Mouse (Mus musculus) hindbrain, embryonic 10.5 days (tissue): ENCODE results near the gene Hdhd5. TPM values are rescaled to one million over a fixed set of nuclear protein-coding genes. Genes with fewer than 3 reads are reported as not detected.

Experiments
- DNase-seq: peaks from one replicate; pipeline ENCODE4 v3.0.0-alpha.2; 2017; ENCODE audit warnings: low spot score
- H3K27ac ChIP-seq: fragments of 300-500 bp; sonication (generic); 2 replicates; pipeline ENCODE4 v1.5.1; 2016; ENCODE audit warnings: mild to moderate bottlenecking, moderate library complexity
- H3K27me3 ChIP-seq: fragments of 300-500 bp; sonication (generic); 2 replicates; pipeline ENCODE4 v1.6.1; 2016; ENCODE audit warnings: mild to moderate bottlenecking; ENCODE audit not compliant: poor library complexity, insufficient read depth, severe bottlenecking
- H3K36me3 ChIP-seq: fragments of 300-500 bp; sonication (generic); 2 replicates; pipeline ENCODE4 v1.6.1; 2016; ENCODE audit warnings: mild to moderate bottlenecking, moderate library complexity
- H3K4me1 ChIP-seq: fragments of 300-500 bp; sonication (generic); replicated peaks from 2 replicates; pipeline ENCODE4 v1.6.1; 2016; ENCODE audit warnings: mild to moderate bottlenecking
- H3K4me3 ChIP-seq: fragments of 300-500 bp; sonication (generic); 2 replicates; pipeline ENCODE4 v1.5.1; 2016; ENCODE audit warnings: mild to moderate bottlenecking, moderate library complexity
- H3K9me3 ChIP-seq: fragments of 300-500 bp; sonication (generic); 2 replicates; pipeline ENCODE4 v1.6.1; 2016; ENCODE audit warnings: mild to moderate bottlenecking, moderate library complexity
- WGBS: fragments of 180-500 bp; shearing (Covaris S2); methylation state at CpG from one replicate; pipeline ENCODE4 v1.1.7; 2016; 5-methylcytosine and 5-hydroxymethylcytosine counted together
- polyA plus RNA-seq: library from polyadenylated mRNA; unstranded; fragments of >200 nt; fragmentation: Nextera tagmentation; extraction: Ambion mirVana; gene quantifications from 2 replicates; pipeline ENCODE4 v1.2.1, GENCODE M21; 2016

Hdhd5 gene
- polyA plus RNA-seq: 21.3 and 22.2 TPM in 2 replicates

DNA sequence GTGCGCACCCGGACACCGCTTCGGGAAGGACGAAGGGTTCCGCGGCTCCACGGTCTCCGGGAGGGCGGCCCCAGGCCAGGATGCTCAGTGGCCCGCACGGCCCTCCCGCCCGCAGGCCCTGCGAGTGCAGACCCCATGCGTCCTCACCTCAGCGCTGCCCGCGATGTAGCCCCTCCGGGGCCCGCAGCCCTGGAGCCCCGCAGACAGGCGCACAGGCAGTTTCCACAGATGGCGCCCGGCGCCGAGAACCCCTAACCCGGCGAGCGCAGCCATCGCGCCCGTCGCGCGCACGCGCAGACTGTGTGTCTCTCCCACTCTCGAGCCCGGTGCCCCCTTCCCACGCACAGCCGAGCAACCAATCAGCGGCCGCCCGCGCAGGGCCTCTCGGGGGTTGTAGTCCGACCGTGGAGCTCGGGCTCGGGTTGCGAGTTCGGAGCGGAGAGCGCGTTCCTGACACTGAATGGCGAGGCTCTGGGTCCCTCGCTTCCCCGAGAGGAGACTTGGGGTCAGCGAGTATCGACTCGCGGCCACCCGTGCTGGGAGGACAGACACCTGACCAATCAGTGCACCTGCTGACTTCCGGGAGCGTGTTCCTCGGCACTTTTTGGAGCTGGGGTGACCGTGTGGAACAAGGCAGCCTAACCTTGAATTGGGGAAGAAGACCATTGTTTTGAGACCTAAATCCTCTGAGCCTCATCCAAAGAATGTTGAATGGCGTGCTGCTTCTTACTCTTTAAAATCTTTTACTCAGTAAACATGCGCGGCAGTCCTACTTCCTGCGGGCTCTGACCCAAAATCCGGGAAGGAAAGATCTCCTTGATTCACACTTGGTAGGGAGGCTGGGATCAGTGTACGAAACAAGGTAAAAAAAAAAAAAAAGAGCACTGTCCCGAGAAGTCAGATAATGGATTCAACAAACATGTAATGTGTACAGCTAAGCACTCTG is at the start of gene Hdhd5:
Gene Hdhd5 (minus strand): TSS at position 300 of the 946 bp plus-strand sequence.
- WGBS: under 1% methylated on average over 75 of the region's 75 CpGs
- DNase-seq: peak; percentile 95
- peaks cover 33% of the 10 kb centered on the region for H3K4me1 ChIP-seq
- H3K36me3 ChIP-seq: 0 out of 2 replicates have a peak, but pooled peaks cover 11% of the 10 kb centered on the region
- H3K9me3 ChIP-seq: no peaks in the 10 kb centered on the region
- no peaks in the 10 kb centered on the region for H3K27me3 ChIP-seq
- peak within 1 kb of the TSS; percentile 96 for H3K27ac ChIP-seq
- peak within 1 kb of the TSS; percentile 95 for H3K4me3 ChIP-seq

DNA sequence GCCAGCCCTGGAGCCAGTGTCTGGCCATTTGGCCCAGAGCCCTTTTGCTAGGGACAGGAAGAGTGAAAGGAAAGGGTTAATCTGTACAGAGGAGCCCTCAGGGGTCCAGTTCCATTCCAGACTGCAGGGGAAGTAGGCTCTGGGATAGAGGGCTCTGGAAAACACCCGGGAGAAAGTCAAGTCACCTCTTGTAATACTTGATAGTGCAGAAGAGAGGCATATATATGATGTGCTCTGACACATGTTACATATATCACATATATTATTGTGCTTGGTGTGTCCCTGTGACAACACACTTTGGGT is 49.5 kb upstream of the Hdhd5 start:
- no peaks in the 10 kb centered on the region for H3K9me3 ChIP-seq
- H3K27me3 ChIP-seq: peaks cover 11% of the 10 kb centered on the region
- H3K27ac ChIP-seq: peak overlapping the region; percentile 87
- H3K4me1 ChIP-seq: peaks cover 36% of the 10 kb centered on the region
- H3K4me3 ChIP-seq: peak overlapping the region; percentile 61
- no peak for DNase-seq
- H3K36me3 ChIP-seq: no peaks in the 10 kb centered on the region
- WGBS: 0% methylated on average over 1 of the region's 1 CpGs

DNA sequence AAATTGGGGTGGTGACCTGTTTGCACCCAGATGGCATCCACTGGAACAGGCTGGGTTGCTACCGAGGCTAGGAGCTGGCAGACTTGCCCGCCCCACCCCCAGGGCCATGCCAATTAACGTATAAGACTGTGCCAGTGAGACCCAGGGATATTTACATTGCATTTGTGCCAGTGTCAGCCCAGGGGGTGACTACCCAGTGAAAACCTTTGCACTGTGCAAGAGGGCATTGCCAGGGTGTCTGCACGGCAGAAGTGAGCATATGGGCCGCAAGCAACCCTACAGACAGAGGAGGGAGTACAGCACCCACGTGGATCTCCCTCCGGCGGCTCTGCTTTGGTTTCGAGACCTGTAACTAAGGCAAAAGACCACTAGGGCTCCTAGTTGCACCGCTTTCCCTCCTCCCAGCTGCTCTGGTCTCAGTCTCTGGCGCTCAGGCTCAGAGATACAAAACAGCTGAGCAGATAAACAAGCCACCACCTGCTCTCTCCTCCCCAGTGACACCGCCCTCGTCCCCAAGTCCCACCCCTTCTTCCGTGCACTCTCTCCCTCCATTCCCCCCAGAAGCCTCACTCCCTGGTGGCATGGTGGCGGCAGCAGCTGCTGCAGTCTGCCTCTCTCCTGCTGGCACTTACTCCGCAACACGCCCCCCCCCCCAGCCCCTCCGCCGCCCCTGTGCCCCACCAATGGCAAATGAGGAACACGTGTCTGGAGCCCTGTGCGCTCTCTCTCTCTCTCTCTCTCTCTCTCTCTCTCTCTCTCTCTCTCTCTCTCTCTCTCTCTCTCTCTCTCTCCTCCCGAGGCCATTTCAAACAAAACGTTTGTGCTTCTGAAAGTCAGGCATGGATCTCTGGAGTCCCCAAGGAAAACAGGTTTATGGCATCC is 49.0 kb upstream of the Hdhd5 start:
- Histone ChIP-seq H3K27me3 (peaks cover 11% of the 10 kb centered on the region), H3K27ac (peak overlapping the region; percentile 87), H3K36me3 (no peaks in the 10 kb centered on the region), H3K4me3 (peak overlapping the region; percentile 61), H3K4me1 (peaks cover 32% of the 10 kb centered on the region), H3K9me3 (no peaks in the 10 kb centered on the region)
- WGBS: under 1% methylated on average over 23 of the region's 23 CpGs
- DNase-seq: peak; percentile 82

DNA sequence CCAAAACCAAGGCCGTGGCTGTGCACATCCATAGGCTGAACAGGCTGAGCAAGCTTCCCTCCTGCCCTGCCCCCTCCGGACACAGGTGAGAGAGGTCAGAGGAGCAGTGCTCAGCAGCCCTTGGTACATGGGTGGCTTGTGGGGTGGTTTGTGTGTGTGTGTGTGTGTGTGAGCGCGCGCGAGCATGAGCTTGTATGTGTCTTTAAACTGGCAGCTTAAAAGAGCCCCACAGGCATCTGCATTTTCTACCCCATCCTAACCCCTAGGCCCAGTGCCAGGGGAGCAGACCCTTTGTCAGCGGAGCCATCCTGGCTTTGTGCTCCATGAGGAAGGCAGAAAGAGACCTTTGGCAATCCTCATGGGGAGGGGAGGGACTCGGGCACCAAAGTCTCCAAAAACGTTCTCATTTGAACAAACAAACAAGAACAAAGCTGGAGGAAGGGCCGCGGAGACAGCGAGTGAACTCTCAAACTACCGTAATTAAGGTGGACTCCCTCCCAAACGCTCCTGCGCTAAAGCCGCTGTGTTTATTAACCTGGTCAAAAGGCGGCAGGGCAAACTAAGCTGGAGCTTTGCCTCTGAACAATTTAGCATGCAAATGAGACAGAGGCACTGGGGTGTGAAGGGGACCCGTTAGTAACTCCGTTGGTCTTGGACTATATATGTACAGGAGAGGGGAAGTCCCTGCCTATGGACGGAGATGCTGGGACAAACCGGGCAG is 48.2 kb upstream of the Hdhd5 start:
- peak overlapping the region; percentile 87 for H3K27ac ChIP-seq
- H3K4me1 ChIP-seq: peaks cover 32% of the 10 kb centered on the region
- no peaks in the 10 kb centered on the region for H3K9me3 ChIP-seq
- DNase-seq: peak; percentile 36
- H3K36me3 ChIP-seq: no peaks in the 10 kb centered on the region
- H3K27me3 ChIP-seq: peaks cover 11% of the 10 kb centered on the region
- 3% methylated on average over 21 of the region's 21 CpGs for WGBS
- H3K4me3 ChIP-seq: peak overlapping the region; percentile 61

DNA sequence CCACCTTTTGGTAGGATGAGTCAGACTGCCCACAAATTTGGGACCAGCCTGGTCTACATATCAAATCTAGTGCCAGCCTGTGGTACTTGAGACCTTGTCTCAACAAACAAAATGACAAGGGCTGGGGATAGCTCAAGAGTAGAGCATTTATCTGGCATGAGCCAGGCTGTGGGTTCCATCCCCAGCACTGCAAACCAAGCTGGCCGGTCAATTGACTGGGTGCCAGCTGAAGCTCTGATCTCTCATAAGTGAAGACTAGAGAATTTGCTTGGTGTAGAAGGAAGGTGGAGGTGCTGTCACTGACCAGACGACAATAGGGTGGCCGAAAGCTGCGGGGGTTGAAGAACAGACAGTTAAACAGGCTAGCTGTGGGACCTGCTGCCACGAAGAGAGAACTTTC is 47.4 kb upstream of the Hdhd5 start:
- 45% methylated on average over 5 of the region's 5 CpGs for WGBS
- Histone ChIP-seq H3K27ac (peak overlapping the region; percentile 87), H3K4me1 (peaks cover 32% of the 10 kb centered on the region), H3K36me3 (no peaks in the 10 kb centered on the region), H3K27me3 (peaks cover 11% of the 10 kb centered on the region), H3K9me3 (no peaks in the 10 kb centered on the region), H3K4me3 (no peak overlapping the region)
- DNase-seq: no peak

DNA sequence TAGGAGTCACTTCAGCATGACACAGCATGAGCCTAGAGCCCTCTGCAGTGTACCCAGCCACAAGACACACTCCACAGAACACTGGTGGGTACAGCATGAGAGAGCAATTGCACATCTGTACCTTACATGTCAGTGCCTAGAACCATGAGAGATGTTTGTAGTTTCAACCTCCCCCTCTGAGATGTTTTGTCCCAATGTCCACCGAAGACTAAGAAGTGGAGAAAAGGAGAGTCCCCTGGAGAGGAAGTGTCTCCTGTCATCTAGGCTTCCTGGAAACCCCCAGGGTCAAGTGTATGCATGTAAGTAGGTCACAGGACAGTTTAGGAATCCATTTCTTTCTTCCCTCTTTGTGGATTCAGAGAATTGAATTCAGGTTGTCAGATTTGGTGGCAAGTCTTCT is 41.3 kb upstream of the Hdhd5 start:
- DNase-seq: no peak
- H3K4me1 ChIP-seq: peaks cover 6% of the 10 kb centered on the region
- no peak overlapping the region for H3K4me3 ChIP-seq
- 59% methylated on average over 1 of the region's 1 CpGs for WGBS
- no peaks in the 10 kb centered on the region for H3K9me3 ChIP-seq
- H3K27me3 ChIP-seq: no peaks in the 10 kb centered on the region
- no peak overlapping the region for H3K27ac ChIP-seq
- H3K36me3 ChIP-seq: no peaks in the 10 kb centered on the region

DNA sequence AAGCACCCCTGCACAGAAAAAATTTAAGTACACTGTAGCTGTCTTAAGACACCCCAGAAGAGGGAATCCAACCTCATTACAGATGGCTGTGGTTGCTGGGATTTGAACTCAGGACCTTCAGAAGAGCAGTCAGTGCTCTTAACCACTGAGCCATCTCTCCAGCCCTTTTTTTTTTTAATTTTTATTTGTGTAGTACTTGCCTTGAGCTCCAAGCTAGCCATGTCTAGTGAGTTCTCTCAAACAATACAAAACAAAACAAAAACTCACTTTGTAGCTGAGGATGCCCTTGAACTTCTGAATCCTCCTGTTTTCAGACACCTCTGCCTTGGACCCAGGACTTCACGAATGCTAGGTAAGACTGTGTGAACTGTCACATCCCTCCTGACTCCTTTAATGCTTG is 37.1 kb upstream of the Hdhd5 start:
- Histone ChIP-seq H3K27me3 (no peaks in the 10 kb centered on the region), H3K9me3 (no peaks in the 10 kb centered on the region), H3K4me1 (peaks cover 9% of the 10 kb centered on the region), H3K4me3 (no peak overlapping the region), H3K36me3 (no peaks in the 10 kb centered on the region), H3K27ac (no peak overlapping the region)
- 87% methylated on average over 1 of the region's 1 CpGs for WGBS
- DNase-seq: no peak

DNA sequence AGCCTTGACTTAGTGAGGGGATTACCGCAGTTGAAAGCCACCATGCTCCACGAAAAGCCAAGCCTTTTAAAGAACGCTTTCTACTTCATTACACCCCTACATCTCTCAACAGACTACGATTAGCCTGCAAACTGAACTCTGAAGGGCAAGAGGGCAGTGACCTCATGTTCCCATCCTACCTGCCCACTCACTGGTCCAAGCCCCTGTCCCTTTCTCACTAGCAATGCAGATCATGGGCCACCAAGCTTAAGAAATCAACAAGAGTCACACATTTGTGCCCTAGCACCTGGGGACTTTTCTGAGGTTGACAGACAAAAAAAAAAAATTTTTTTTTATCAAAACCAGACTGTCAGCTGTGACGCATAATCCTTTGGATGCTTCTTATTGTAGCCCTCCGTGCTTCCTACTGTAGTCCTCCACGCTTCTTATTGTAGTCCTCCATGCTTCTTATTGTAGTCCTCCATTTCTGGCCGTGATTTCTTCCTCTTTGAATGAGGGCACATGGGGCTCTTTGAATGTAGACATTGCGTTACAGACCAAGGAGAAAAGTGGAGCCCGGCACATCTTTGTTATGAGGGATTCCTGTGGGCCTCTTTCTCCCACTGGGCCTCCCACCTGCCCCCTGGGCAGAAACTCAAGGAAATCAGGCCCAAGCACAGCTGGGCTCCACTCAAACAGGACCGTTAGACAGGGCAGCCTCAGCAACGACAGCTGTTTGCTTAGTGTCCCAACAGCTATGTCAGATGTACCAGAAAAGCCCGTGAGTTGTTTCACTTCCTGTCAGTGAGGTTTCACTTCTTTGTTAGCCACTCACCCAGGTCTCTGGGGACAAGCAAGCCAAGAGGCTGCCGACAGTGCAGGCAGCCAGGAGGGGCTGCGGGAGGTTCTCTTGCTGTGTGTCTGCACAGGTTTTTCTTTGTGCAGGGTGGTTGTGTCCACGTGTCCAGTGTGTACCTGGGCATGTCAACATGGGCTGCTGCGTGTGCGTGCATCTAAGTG is 36.1 kb upstream of the Hdhd5 start:
- no peak for DNase-seq
- Histone ChIP-seq H3K27ac (peak overlapping the region; percentile 60; the same call in 1 of the 2 replicates), H3K9me3 (no peaks in the 10 kb centered on the region), H3K36me3 (no peaks in the 10 kb centered on the region), H3K4me3 (no peak overlapping the region), H3K4me1 (peaks cover 8% of the 10 kb centered on the region), H3K27me3 (no peaks in the 10 kb centered on the region)
- WGBS: 64% methylated on average over 18 of the region's 18 CpGs

DNA sequence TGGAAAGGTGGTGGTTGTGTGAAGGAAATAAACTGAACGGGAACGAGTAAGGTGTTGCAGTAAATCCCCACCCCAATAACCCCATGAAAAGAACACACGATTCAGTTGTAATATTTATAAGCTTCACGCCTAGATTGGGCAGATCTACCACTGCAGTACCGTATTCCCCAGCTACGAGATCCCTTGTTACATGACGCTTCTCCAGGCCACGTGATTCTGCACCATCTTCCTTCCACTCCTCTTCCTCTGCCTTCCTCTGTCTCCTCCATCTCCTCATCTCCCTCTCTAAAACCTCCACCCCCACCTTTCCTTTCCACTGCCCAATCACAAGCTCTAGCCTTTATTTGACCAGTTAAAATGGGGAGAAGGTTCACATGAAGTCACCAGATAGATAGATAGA is 25.5 kb upstream of the Hdhd5 start:
- no peak for DNase-seq
- 92% methylated on average over 8 of the region's 8 CpGs for WGBS
- peaks cover 14% of the 10 kb centered on the region for H3K4me1 ChIP-seq

DNA sequence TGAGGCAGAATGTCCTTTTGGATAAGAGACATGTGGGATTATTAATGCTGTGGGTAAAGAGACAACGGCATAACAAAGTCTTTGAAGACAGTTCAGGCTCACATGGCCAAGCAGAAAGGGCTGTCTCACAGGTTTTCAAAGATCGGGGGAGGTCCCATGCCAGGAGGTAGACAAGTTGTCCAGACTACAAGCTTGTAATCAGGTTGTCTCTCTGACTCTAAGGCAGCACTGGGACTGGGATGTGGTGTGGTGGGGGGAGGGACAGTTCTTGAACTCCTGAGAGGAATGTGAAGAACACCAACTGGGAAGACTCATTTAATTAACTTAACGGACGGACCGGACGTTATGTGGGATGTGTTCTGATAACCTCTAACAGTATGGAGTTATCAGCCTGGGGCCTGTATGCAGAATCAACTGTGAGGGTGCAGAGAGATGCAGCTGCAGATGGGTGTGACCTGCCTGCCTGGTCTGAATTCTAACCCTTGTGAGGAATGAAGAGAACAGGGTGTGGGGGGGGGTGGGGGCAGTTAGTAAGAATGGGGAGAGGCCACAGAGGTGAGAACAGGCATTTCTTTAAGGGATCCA is 25.0 kb upstream of the Hdhd5 start:
- H3K9me3 ChIP-seq: no peaks in the 10 kb centered on the region
- WGBS: 93% methylated on average over 6 of the region's 6 CpGs
- no peaks in the 10 kb centered on the region for H3K27me3 ChIP-seq
- peaks cover 20% of the 10 kb centered on the region for H3K4me1 ChIP-seq
- DNase-seq: no peak
- H3K4me3 ChIP-seq: no peak overlapping the region
- H3K27ac ChIP-seq: no peak overlapping the region
- no peaks in the 10 kb centered on the region for H3K36me3 ChIP-seq

More for the DNA sequence above, 25.5 kb upstream of the Hdhd5 start:
- Histone ChIP-seq H3K9me3 (no peaks in the 10 kb centered on the region), H3K27me3 (no peaks in the 10 kb centered on the region), H3K36me3 (no peaks in the 10 kb centered on the region), H3K27ac (no peak overlapping the region), H3K4me3 (no peak overlapping the region)

DNA sequence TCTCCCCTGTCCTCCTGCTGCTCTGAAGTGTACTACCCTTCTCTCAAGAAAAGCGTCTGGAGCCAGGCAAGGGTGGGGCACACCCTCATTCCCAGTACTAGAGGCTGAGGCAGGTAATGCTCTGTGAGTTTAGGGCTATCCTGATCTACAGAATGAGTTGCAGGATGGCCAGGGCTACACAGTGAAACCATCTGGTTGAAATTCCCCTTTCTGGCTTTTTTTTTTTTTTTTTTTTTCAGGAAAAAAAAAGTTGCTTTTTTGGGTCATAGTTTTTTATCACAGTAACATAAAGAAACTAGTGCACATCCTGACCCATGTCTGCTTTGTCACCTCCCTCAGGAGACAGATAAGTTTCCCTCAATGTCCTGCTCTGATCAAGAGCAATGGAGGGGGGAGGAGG is 24.0 kb upstream of the Hdhd5 start:
- peaks cover 29% of the 10 kb centered on the region for H3K4me1 ChIP-seq
- H3K9me3 ChIP-seq: no peaks in the 10 kb centered on the region
- H3K27me3 ChIP-seq: no peaks in the 10 kb centered on the region
- no peak overlapping the region for H3K27ac ChIP-seq
- DNase-seq: no peak
- H3K4me3 ChIP-seq: no peak overlapping the region
- no peaks in the 10 kb centered on the region for H3K36me3 ChIP-seq
- 58% methylated on average over 1 of the region's 1 CpGs for WGBS
